Mouse (Mus musculus): ENCODE data around the gene Gpnmb.

DNA sequence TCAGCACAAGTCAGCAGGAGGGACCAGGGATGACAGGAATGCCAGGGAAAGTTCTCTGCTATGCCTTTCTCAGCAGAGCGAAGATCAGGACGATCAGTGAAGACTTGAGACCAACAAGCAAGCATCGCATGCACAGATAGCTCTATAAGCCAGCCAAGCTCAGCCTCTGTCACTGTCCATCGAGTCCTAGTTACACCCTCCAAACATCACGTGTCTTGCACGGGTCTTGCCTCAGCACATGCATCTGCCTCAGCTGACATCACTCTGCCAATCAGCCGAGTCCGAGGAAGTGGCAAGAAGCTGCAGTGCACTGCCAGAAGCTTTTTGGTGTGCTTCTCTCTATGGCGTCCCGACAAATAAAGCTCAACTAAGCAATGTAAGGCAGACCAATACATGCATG is 13.0 kb upstream of the Gpnmb start:
- no peak for TF ChIP-seq CTCF (IDR thresholded peaks at IDR 0.05; ENCODE audit: borderline replicate concordance, extremely low read depth, insufficient read depth, insufficient read length)
- TF ChIP-seq POLR2A (IDR thresholded peaks at IDR 0.05; ENCODE audit: borderline replicate concordance, extremely low read depth, insufficient read depth, insufficient read length, poor library complexity, severe bottlenecking) = no peak
